Mouse (Mus musculus) megakaryocyte, embryonic 14.5 days (primary cell): ENCODE results near the gene St7. TPM values are rescaled to one million over a fixed set of nuclear protein-coding genes. Genes with fewer than 3 reads are reported as not detected.

Experiments
- H3K27me3 ChIP-seq: replicated peaks from 2 replicates; pipeline ENCODE3; 2012; ENCODE audit warnings: inconsistent platforms
- H3K36me3 ChIP-seq: replicated peaks from 2 replicates; pipeline ENCODE3; 2012; ENCODE audit warnings: low read length, inconsistent platforms, mixed read lengths
- H3K4me1 ChIP-seq: 2 replicates; pipeline ENCODE4 v1.6.1; 2012; ENCODE audit warnings: inconsistent platforms
- H3K4me3 ChIP-seq: replicated peaks from 2 replicates; pipeline ENCODE3; 2012; ENCODE audit warnings: moderate library complexity, mild to moderate bottlenecking, inconsistent platforms
- H3K9me3 ChIP-seq: 2 replicates; pipeline ENCODE4 v1.6.1; 2012; ENCODE audit warnings: inconsistent platforms
- FLI1 ChIP-seq: IDR thresholded peaks from 2 replicates; pipeline ENCODE4 v1.6.1; 2012; ENCODE audit warnings: low read length, inconsistent platforms, mixed read lengths
- GATA1 ChIP-seq: IDR thresholded peaks from 3 replicates; pipeline ENCODE4 v1.6.1; 2012; ENCODE audit warnings: mixed read lengths, low read length, inconsistent platforms, borderline replicate concordance
- polyA plus RNA-seq: library from polyadenylated mRNA; stranded (reverse); fragments of >175 nt; gene quantifications from 2 replicates; pipeline ENCODE4 v1.2.3, GENCODE M21; 2012; ENCODE audit warnings: low replicate concordance; ENCODE audit not compliant: insufficient read depth

St7 gene
- polyA plus RNA-seq = 6.3 and 7.1 TPM in 2 replicates

- no peaks in the 10 kb centered on the region for H3K9me3 ChIP-seq
- TF ChIP-seq FLI1 (no peak), GATA1 (no peak)
- peaks cover 5% of the 10 kb centered on the region for H3K36me3 ChIP-seq
These were observed at the start of gene St7 for GRCm38 (mm10) chr6:17692647-17693046. St7 (plus strand) TSS chr6:17692933.

GRCm38 (mm10) chr6:17646107-17646506 is 46.6 kb upstream of the St7 start:
- no peak for TF ChIP-seq FLI1
- TF ChIP-seq GATA1 = no peak
- no peak overlapping the region for H3K4me3 ChIP-seq
- no peaks in the 10 kb centered on the region for H3K9me3 ChIP-seq
- peaks cover 56% of the 10 kb centered on the region for H3K36me3 ChIP-seq
- H3K4me1 ChIP-seq = peaks cover 58% of the 10 kb centered on the region
- H3K27me3 ChIP-seq = no peaks in the 10 kb centered on the region

More at GRCm38 (mm10) chr6:17692647-17693046, at the start of gene St7:
- Histone ChIP-seq H3K27me3 (no peaks in the 10 kb centered on the region), H3K4me1 (peaks cover 29% of the 10 kb centered on the region), H3K4me3 (peak within 1 kb of the TSS; percentile 99)

- no peaks in the 10 kb centered on the region for H3K27me3 ChIP-seq
- H3K36me3 ChIP-seq = peaks cover 81% of the 10 kb centered on the region
- H3K4me1 ChIP-seq = peaks cover 44% of the 10 kb centered on the region
- H3K9me3 ChIP-seq = no peaks in the 10 kb centered on the region
- H3K4me3 ChIP-seq = peak overlapping the region; percentile 62
- TF ChIP-seq GATA1 (no peak), FLI1 (no peak)
These were observed 40.6 kb upstream of the St7 start for GRCm38 (mm10) chr6:17652132-17652531.

- no peak for TF ChIP-seq FLI1
- TF ChIP-seq GATA1 = no peak
- Histone ChIP-seq H3K36me3 (peaks cover 91% of the 10 kb centered on the region), H3K4me1 (peaks cover 38% of the 10 kb centered on the region), H3K9me3 (no peaks in the 10 kb centered on the region), H3K4me3 (no peak overlapping the region), H3K27me3 (no peaks in the 10 kb centered on the region)
These were observed 37.7 kb upstream of the St7 start for GRCm38 (mm10) chr6:17655080-17655479.

- Histone ChIP-seq H3K4me3 (no peak overlapping the region), H3K9me3 (no peaks in the 10 kb centered on the region), H3K27me3 (no peaks in the 10 kb centered on the region), H3K4me1 (peaks cover 21% of the 10 kb centered on the region), H3K36me3 (peaks cover 93% of the 10 kb centered on the region)
- TF ChIP-seq GATA1 = no peak
- TF ChIP-seq FLI1 = no peak
These were observed 35.4 kb upstream of the St7 start for GRCm38 (mm10) chr6:17657308-17657707.

- no peaks in the 10 kb centered on the region; the same call in 1 of the 2 replicates for H3K4me1 ChIP-seq
- H3K36me3 ChIP-seq = peaks cover 100% of the 10 kb centered on the region
- no peaks in the 10 kb centered on the region for H3K9me3 ChIP-seq
- no peak overlapping the region for H3K4me3 ChIP-seq
- no peak for TF ChIP-seq GATA1
- no peak for TF ChIP-seq FLI1
- no peaks in the 10 kb centered on the region for H3K27me3 ChIP-seq
These were observed 27.4 kb upstream of the St7 start for GRCm38 (mm10) chr6:17665348-17665747.

- H3K9me3 ChIP-seq = no peaks in the 10 kb centered on the region
- no peak overlapping the region for H3K4me3 ChIP-seq
- TF ChIP-seq GATA1 (no peak), FLI1 (no peak)
- no peaks in the 10 kb centered on the region for H3K27me3 ChIP-seq
- peaks cover 100% of the 10 kb centered on the region for H3K36me3 ChIP-seq
- no peaks in the 10 kb centered on the region; the same call in 1 of the 2 replicates for H3K4me1 ChIP-seq
These were observed 26.7 kb upstream of the St7 start for GRCm38 (mm10) chr6:17666024-17666423.

GRCm38 (mm10) chr6:17667813-17668212 is 24.9 kb upstream of the St7 start:
- Histone ChIP-seq H3K27me3 (no peaks in the 10 kb centered on the region), H3K36me3 (peaks cover 84% of the 10 kb centered on the region)

GRCm38 (mm10) chr6:17668334-17668733 is 24.4 kb upstream of the St7 start:
- TF ChIP-seq FLI1 (no peak), GATA1 (no peak)
- no peaks in the 10 kb centered on the region; the same call in 1 of the 2 replicates for H3K4me1 ChIP-seq
- H3K27me3 ChIP-seq = no peaks in the 10 kb centered on the region
- no peak overlapping the region for H3K4me3 ChIP-seq
- H3K9me3 ChIP-seq = no peaks in the 10 kb centered on the region
- H3K36me3 ChIP-seq = peaks cover 79% of the 10 kb centered on the region

More at GRCm38 (mm10) chr6:17667813-17668212, 24.9 kb upstream of the St7 start:
- Histone ChIP-seq H3K4me3 (no peak overlapping the region), H3K9me3 (no peaks in the 10 kb centered on the region), H3K4me1 (no peaks in the 10 kb centered on the region; the same call in 1 of the 2 replicates)
- TF ChIP-seq FLI1 (no peak), GATA1 (no peak)

- H3K4me3 ChIP-seq = no peak overlapping the region
- TF ChIP-seq GATA1 (no peak), FLI1 (no peak)
- no peaks in the 10 kb centered on the region for H3K9me3 ChIP-seq
- no peaks in the 10 kb centered on the region for H3K27me3 ChIP-seq
- H3K36me3 ChIP-seq = peaks cover 64% of the 10 kb centered on the region
- H3K4me1 ChIP-seq = peaks cover 2% of the 10 kb centered on the region
These were observed 22.9 kb upstream of the St7 start for GRCm38 (mm10) chr6:17669826-17670225.
